ENCODE assay signal across 29 mouse cellular contexts in the genomic region with DNA sequence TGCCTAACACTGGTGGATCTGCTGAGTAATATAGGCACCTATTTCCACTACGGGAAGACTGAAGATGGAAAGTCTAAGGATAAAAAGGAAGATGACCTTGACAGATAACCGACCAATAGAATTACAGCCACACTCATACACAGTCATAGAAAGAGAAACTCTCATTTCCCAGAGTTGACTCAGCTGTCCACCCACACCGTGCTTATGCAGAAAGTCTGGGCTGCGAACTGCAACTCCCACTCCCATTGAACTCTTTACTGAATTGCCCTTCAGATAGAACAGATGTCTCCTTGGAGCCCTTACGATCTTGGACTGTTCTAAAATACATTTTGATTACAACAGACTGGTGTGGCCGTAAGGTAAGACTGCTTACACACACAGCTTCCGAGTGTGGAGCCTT. TPM values are rescaled to one million over a fixed set of nuclear protein-coding genes. Genes with fewer than 3 reads are reported as not detected.
A peak's percentile ranks its signal among the peaks of the same experiment; 100 is the strongest.
DNase-seq lines count a peak whose midpoint lies in the region.
"Had no signal": no experiment of that assay in that cellular context is flagged by ENCODE, and none has a peak within 500 bp of the region (broad histone marks: within the 10 kb centered on the region; RNA-seq: fewer than 3 reads in every experiment).

No protein-coding gene starts in this region.

- no peaks in the 10 kb centered on the region for H3K9me3 ChIP-seq in limb, embryonic 10.5 days (replicated peaks)
- H3K9me3 ChIP-seq: embryonic facial prominence, embryonic 15.5 days; forebrain, embryonic 10.5 days; limb, embryonic 15.5 days; liver, embryonic 15.5 days had no signal

- H3K4me1 ChIP-seq in limb, embryonic 10.5 days = peaks cover 19% of the 10 kb centered on the region; the same call in 1 of the 2 replicates
- H3K4me1 ChIP-seq: liver, embryonic 15.5 days had no signal

- 92% methylated on average over 7 of the region's 7 CpGs for WGBS in limb, embryonic 10.5 days

- H3K36me3 ChIP-seq in limb, embryonic 10.5 days = peaks cover 11% of the 10 kb centered on the region; the same call in 1 of the 2 replicates
- H3K36me3 ChIP-seq: embryonic facial prominence, embryonic 15.5 days; forebrain, embryonic 10.5 days; liver, embryonic 15.5 days had no signal

- no peak overlapping the region for H3K27ac ChIP-seq in limb, embryonic 10.5 days
- H3K27ac ChIP-seq: embryonic facial prominence, embryonic 15.5 days; forebrain, embryonic 10.5 days; hindbrain, postnatal 0 days; limb, embryonic 15.5 days; liver, embryonic 15.5 days; stomach, postnatal 0 days had no signal

- no peaks in the 10 kb centered on the region for H3K27me3 ChIP-seq in limb, embryonic 10.5 days (ENCODE audit: low read depth, poor library complexity, severe bottlenecking)
- H3K27me3 ChIP-seq: embryonic facial prominence, embryonic 15.5 days; limb, embryonic 15.5 days; liver, embryonic 15.5 days; Patski had no signal

- H3K4me3 ChIP-seq in limb, embryonic 10.5 days = no peak overlapping the region
- H3K4me3 ChIP-seq: embryonic facial prominence, embryonic 15.5 days; forebrain, embryonic 10.5 days; limb, embryonic 15.5 days; liver, embryonic 15.5 days had no signal

- DNase-seq in frontal cortex, postnatal 36 days (ENCODE audit: low spot score in 2 of 2) = peak; percentile 51 to 54
- DNase-seq in frontal cortex, postnatal 14 days (ENCODE audit: low spot score in 2 of 2) = no peak
- DNase-seq in right cerebral cortex, adult 2 months (ENCODE audit: low spot score in 2 of 2) = peak; percentile 47 to 58
- DNase-seq in right cerebral cortex, postnatal 14 days = no peak
- peak; percentile 29 to 37 for DNase-seq in adrenal gland, postnatal 36 days
- no peak for DNase-seq in limb, embryonic 10.5 days (ENCODE audit: low spot score)
- no peak for DNase-seq in cerebellum, postnatal 25 days
- DNase-seq: cerebellum, adult 11 months; cerebellum, postnatal 36 days; forebrain, postnatal 0 days; gastrocnemius, postnatal 25 days; thymus, postnatal 14 days had no signal

RNA-seq across cellular contexts. Expression of a gene that starts 41.1 kb away (rescaled TPM):
- 10 to 100 TPM; 20.3 to 26.0 TPM for total RNA-seq in adrenal gland, postnatal 36 days (2021)
- 1.8 and 2.0 TPM in 2 replicates for polyA plus RNA-seq in limb, embryonic 10.5 days (2016; fragmentation: Nextera tagmentation; extraction: Ambion mirVana)

RNA-seq across cellular contexts. Expression of a gene that starts 50.8 kb away (rescaled TPM):
- total RNA-seq in adrenal gland, postnatal 36 days (2021) = not detected
- polyA plus RNA-seq in limb, embryonic 10.5 days (2016; fragmentation: Nextera tagmentation; extraction: Ambion mirVana) = not detected in 2 replicates
- total RNA-seq: forebrain, postnatal 0 days; gastrocnemius, postnatal 25 days; heart, adult 8-10 months; hematopoietic stem cell, adult 5-6 weeks; hindbrain, postnatal 0 days; left cerebral cortex, adult 8-10 months had no signal
- polyA plus RNA-seq: embryonic facial prominence, embryonic 15.5 days; forebrain, embryonic 10.5 days; forebrain, postnatal 0 days; heart, embryonic 16.5 days; hindbrain, postnatal 0 days; intestine, postnatal 0 days; kidney, embryonic 16.5 days; large intestine, adult 2 months; limb, embryonic 15.5 days; liver, embryonic 15.5 days; lung, embryonic 16.5 days; midbrain, embryonic 11.5 days; neural tube, embryonic 11.5 days; Patski; stomach, postnatal 0 days had no signal

Comparison
In these comparisons a context has a peak if more than half of its experiments do, and no peak if none do; other contexts are left out.
1. DNase-seq: peak in frontal cortex, postnatal 36 days (2 of 2), right cerebral cortex, adult 2 months (2 of 2) and adrenal gland, postnatal 36 days (2 of 2); none in frontal cortex, postnatal 14 days (0 of 2), right cerebral cortex, postnatal 14 days (single experiment), limb, embryonic 10.5 days (single experiment) and cerebellum, postnatal 25 days (0 of 2).